Mouse (Mus musculus) left cerebral cortex, postnatal 25 days (tissue): Measurements from ENCODE around the gene Cav3. TPM values are rescaled to one million over a fixed set of nuclear protein-coding genes. Genes with fewer than 3 reads are reported as not detected.

Source experiments
- DNase-seq, 2 experiments: peaks; one replicate each; pipeline ENCODE4 v3.0.0; 2022; ENCODE audit warnings: low spot score in 2 of 2, mixed read lengths in 1 of 2
- intact Hi-C: fragments of 180-260 bp; cut with DNase I; formaldehyde crosslinking; loops from one replicate; pipeline ENCODE4 v1.15.1; 2025
- total RNA-seq, 2 experiments: library from RNA; stranded (reverse); gene quantifications; 2 replicates each; pipeline ENCODE4 v1.2.3; 2021

Cav3 gene
- total RNA-seq, 2 experiments from 2014 or later = 0.39 to 0.53 TPM

- intact Hi-C loops = loop anchor here (5.0 to 10.0 kb wide), 3 partner anchors 152 to 512 kb away; no protein-coding TSS in a partner anchor
Measured at GRCm38 (mm10) chr6:112492656-112493055, 33.4 kb downstream of the Cav3 start.

GRCm38 (mm10) chr6:112493371-112493770, 34.1 kb downstream of the Cav3 start:
- intact Hi-C loops = loop anchor here (5.0 to 10.0 kb wide), 3 partner anchors 151 to 511 kb away; no protein-coding TSS in a partner anchor
- DNase-seq = no peak

More at GRCm38 (mm10) chr6:112492656-112493055, 33.4 kb downstream of the Cav3 start:
- no peak for DNase-seq

GRCm38 (mm10) chr6:112494620-112495081, 35.3 kb downstream of the Cav3 start:
- intact Hi-C loops = loop anchor here (5.0 to 10.0 kb wide), 3 partner anchors 150 to 510 kb away; no protein-coding TSS in a partner anchor
- DNase-seq = no peak

GRCm38 (mm10) chr6:112495219-112495618, 35.9 kb downstream of the Cav3 start:
- intact Hi-C loops = loop anchor here (10.0 kb wide), 2 partner anchors 150 to 510 kb away; no protein-coding TSS in a partner anchor
- DNase-seq = no peak

GRCm38 (mm10) chr6:112496291-112497060, 37.2 kb downstream of the Cav3 start:
- no peak for DNase-seq
- intact Hi-C loops = loop anchor here (10.0 kb wide), 2 partner anchors 148 to 508 kb away; no protein-coding TSS in a partner anchor

GRCm38 (mm10) chr6:112497456-112497855, 38.2 kb downstream of the Cav3 start:
- intact Hi-C loops = loop anchor here (10.0 kb wide), 2 partner anchors 147 to 507 kb away; no protein-coding TSS in a partner anchor
- DNase-seq = no peak

- intact Hi-C loops = loop anchor here (10.0 kb wide), 2 partner anchors 146 to 506 kb away; no protein-coding TSS in a partner anchor
- DNase-seq = no peak
Measured at GRCm38 (mm10) chr6:112498716-112499115, 39.4 kb downstream of the Cav3 start.

- intact Hi-C loops = loop anchor here (10.0 kb wide), 2 partner anchors 145 to 505 kb away; no protein-coding TSS in a partner anchor
- no peak for DNase-seq
Measured at GRCm38 (mm10) chr6:112499456-112499855, 40.2 kb downstream of the Cav3 start.

GRCm38 (mm10) chr6:112501156-112501555, 41.9 kb downstream of the Cav3 start:
- DNase-seq = peak in 1 of 2 experiments; percentile 27
- intact Hi-C loops = no loop called here

GRCm38 (mm10) chr6:112507617-112508016, 48.3 kb downstream of the Cav3 start:
- intact Hi-C loops = no loop called here
- DNase-seq = peak in 1 of 2 experiments; percentile 39

GRCm38 (mm10) chr6:112509590-112510131, 50.4 kb downstream of the Cav3 start:
- DNase-seq = no peak
- intact Hi-C loops = no loop called here

GRCm38 (mm10) chr6:112510346-112510745, 51.0 kb downstream of the Cav3 start:
- intact Hi-C loops = no loop called here
- peak in 1 of 2 experiments; percentile 47 for DNase-seq

GRCm38 (mm10) chr6:112514591-112514990, 55.3 kb downstream of the Cav3 start:
- no peak for DNase-seq
- intact Hi-C loops = no loop called here

GRCm38 (mm10) chr6:112516496-112516895, 57.2 kb downstream of the Cav3 start:
- DNase-seq = no peak

GRCm38 (mm10) chr6:112517572-112517971, 58.3 kb downstream of the Cav3 start:
- intact Hi-C loops = no loop called here
- DNase-seq = peak in 1 of 2 experiments; percentile 42

More at GRCm38 (mm10) chr6:112516496-112516895, 57.2 kb downstream of the Cav3 start:
- intact Hi-C loops = no loop called here

- intact Hi-C loops = no loop called here
- no peak for DNase-seq
Measured at GRCm38 (mm10) chr6:112517991-112518390, 58.7 kb downstream of the Cav3 start.
